ENCODE assay signal across 8 mouse cellular contexts in genomic region chr4:152028456-152028855, GRCm38 (mm10). TPM values are rescaled to one million over a fixed set of nuclear protein-coding genes. Genes with fewer than 3 reads are reported as not detected.
DNase-seq lines count a peak whose midpoint lies in the region; ATAC-seq and TF ChIP-seq lines count a peak whose summit lies in the region.

No protein-coding gene starts in this region.

- TF ChIP-seq CTCF in cortical plate, adult 2 months (IDR thresholded peaks at IDR 0.05; ENCODE audit: extremely low read depth, insufficient read depth, low read length), result no peak

- peaks cover 42% of the 10 kb centered on the region for H3K4me1 ChIP-seq in heart, embryonic 15.5 days (replicated peaks)
- peaks cover 6% of the 10 kb centered on the region; the same call in 1 of the 2 replicates for H3K4me1 ChIP-seq in cortical plate, adult 2 months (ENCODE audit: control insufficient read depth, insufficient read depth, low read length)
- peaks cover 39% of the 10 kb centered on the region for H3K4me1 ChIP-seq in hindbrain, embryonic 14.5 days (replicated peaks; ENCODE audit: control insufficient read depth, insufficient read depth, low read length)
- H3K4me1 ChIP-seq in midbrain, embryonic 13.5 days (replicated peaks), result peaks cover 56% of the 10 kb centered on the region

- 59% methylated on average over 15 of the region's 15 CpGs for WGBS in heart, embryonic 15.5 days
- 58% methylated on average over 15 of the region's 15 CpGs for WGBS in hindbrain, embryonic 14.5 days
- 70% methylated on average over 15 of the region's 15 CpGs for WGBS in midbrain, embryonic 13.5 days

- H3K9me3 ChIP-seq in heart, embryonic 15.5 days (replicated peaks), result no peaks in the 10 kb centered on the region
- H3K9me3 ChIP-seq in hindbrain, embryonic 14.5 days (ENCODE audit: control insufficient read depth, low read length), result no peaks in the 10 kb centered on the region
- H3K9me3 ChIP-seq in midbrain, embryonic 13.5 days, result no peaks in the 10 kb centered on the region

- H3K36me3 ChIP-seq in heart, embryonic 15.5 days, result peaks cover 7% of the 10 kb centered on the region
- H3K36me3 ChIP-seq in hindbrain, embryonic 14.5 days (replicated peaks; ENCODE audit: control insufficient read depth, insufficient read depth), result 0 out of 2 replicates have a peak, but pooled peaks cover 13% of the 10 kb centered on the region
- H3K36me3 ChIP-seq in midbrain, embryonic 13.5 days, result peaks cover 15% of the 10 kb centered on the region

- no peak for DNase-seq in heart, postnatal 36 days
- DNase-seq in hindbrain, embryonic 14.5 days (ENCODE audit: low spot score), result no peak
- no peak for DNase-seq in testis, postnatal 10 days (ENCODE audit: low spot score)
- no peak for DNase-seq in urinary bladder, postnatal 4 days (ENCODE audit: low spot score in 2 of 2)
- DNase-seq in right cerebral cortex, postnatal 36 days (ENCODE audit: low spot score in 2 of 2), result no peak

- peaks cover 12% of the 10 kb centered on the region; the same call in 1 of the 2 replicates for H3K27me3 ChIP-seq in heart, embryonic 15.5 days
- H3K27me3 ChIP-seq in hindbrain, embryonic 14.5 days (ENCODE audit: control insufficient read depth, insufficient read depth, low read length), result no peaks in the 10 kb centered on the region
- peaks cover 11% of the 10 kb centered on the region for H3K27me3 ChIP-seq in midbrain, embryonic 13.5 days

- H3K4me3 ChIP-seq in heart, embryonic 15.5 days, result peak overlapping the region; percentile 81
- H3K4me3 ChIP-seq in cortical plate, adult 2 months (ENCODE audit: insufficient read depth, low read length), result peak overlapping the region; percentile 47
- H3K4me3 ChIP-seq in hindbrain, embryonic 14.5 days (replicated peaks; ENCODE audit: low read length), result peak overlapping the region; percentile 77
- H3K4me3 ChIP-seq in midbrain, embryonic 13.5 days (replicated peaks), result peak overlapping the region; percentile 80

- intact Hi-C loops in heart, postnatal 36 days (cut with DNase I), result loop anchor here (2.0 kb wide), 1 partner anchor 40 kb away; the partner anchor contains the start of gene Thap3

- ATAC-seq in heart, embryonic 15.5 days (replicated peaks; ENCODE audit: insufficient number of reproducible peaks, insufficient read depth, low FRiP score, low read depth), result no peak
- ATAC-seq in hindbrain, embryonic 14.5 days (ENCODE audit: low FRiP score), result no peak
- no peak for ATAC-seq in midbrain, embryonic 13.5 days

- TF ChIP-seq POLR2A in cortical plate, adult 2 months (IDR thresholded peaks at IDR 0.05; ENCODE audit: extremely low read depth, insufficient read depth, low read length), result no peak

- no peak overlapping the region for H3K27ac ChIP-seq in heart, embryonic 15.5 days
- no peak overlapping the region for H3K27ac ChIP-seq in cortical plate, adult 2 months (ENCODE audit: insufficient read depth, low read length)
- H3K27ac ChIP-seq in hindbrain, embryonic 14.5 days, result peak overlapping the region; percentile 34; the same call in 1 of the 2 replicates
- H3K27ac ChIP-seq in midbrain, embryonic 13.5 days, result no peak overlapping the region

- peak overlapping the region; percentile 94 for H3K4me2 ChIP-seq in heart, embryonic 15.5 days
- peak overlapping the region; percentile 95 for H3K4me2 ChIP-seq in hindbrain, embryonic 14.5 days (replicated peaks)
- H3K4me2 ChIP-seq in midbrain, embryonic 13.5 days (replicated peaks), result peak overlapping the region; percentile 99

- H3K9ac ChIP-seq in heart, embryonic 15.5 days, result no peak overlapping the region
- H3K9ac ChIP-seq in hindbrain, embryonic 14.5 days, result peak overlapping the region; percentile 71
- H3K9ac ChIP-seq in midbrain, embryonic 13.5 days (replicated peaks), result peak overlapping the region; percentile 73

RNA-seq across cellular contexts. Expression of gene Zbtb48, which starts 1.0 kb away (rescaled TPM):
- polyA plus RNA-seq in heart, embryonic 15.5 days (2015; fragmentation: Nextera tagmentation; extraction: Ambion mirVana), result 10.6 and 14.1 TPM in 2 replicates
- total RNA-seq in heart, postnatal 36 days (2021), result 1 to 10 TPM; 3.5 to 4.4 TPM
- 13.7 and 19.1 TPM in 2 replicates for polyA plus RNA-seq in cortical plate, adult 2 months (2012; rRNA removed)
- 19.1 and 20.7 TPM in 2 replicates for polyA plus RNA-seq in hindbrain, embryonic 14.5 days (2014; fragmentation: Nextera tagmentation; extraction: Ambion mirVana)
- 17.9 and 26.3 TPM in 2 replicates for polyA plus RNA-seq in midbrain, embryonic 13.5 days (2015; fragmentation: Nextera tagmentation; extraction: Ambion mirVana)

RNA-seq across cellular contexts. Expression of gene Tas1r1, which starts 9.9 kb away (rescaled TPM):
- polyA plus RNA-seq in heart, embryonic 15.5 days (2015; fragmentation: Nextera tagmentation; extraction: Ambion mirVana), result 0.25 and 0.46 TPM in 2 replicates
- not detected for total RNA-seq in heart, postnatal 36 days (2021)
- 0.23 and 0.53 TPM in 2 replicates for polyA plus RNA-seq in cortical plate, adult 2 months (2012; rRNA removed)
- polyA plus RNA-seq in hindbrain, embryonic 14.5 days (2014; fragmentation: Nextera tagmentation; extraction: Ambion mirVana), result 0.90 and 1.0 TPM in 2 replicates
- 0.86 and 1.4 TPM in 2 replicates for polyA plus RNA-seq in midbrain, embryonic 13.5 days (2015; fragmentation: Nextera tagmentation; extraction: Ambion mirVana)

RNA-seq across cellular contexts. Expression of gene Nol9, which starts 10.7 kb away (rescaled TPM):
- 13.9 and 20.7 TPM in 2 replicates for polyA plus RNA-seq in heart, embryonic 15.5 days (2015; fragmentation: Nextera tagmentation; extraction: Ambion mirVana)
- total RNA-seq in heart, postnatal 36 days (2021), result 10 to 100 TPM; 10.1 to 10.5 TPM
- polyA plus RNA-seq in cortical plate, adult 2 months (2012; rRNA removed), result 16.7 and 17.1 TPM in 2 replicates
- polyA plus RNA-seq in hindbrain, embryonic 14.5 days (2014; fragmentation: Nextera tagmentation; extraction: Ambion mirVana), result 24.4 and 26.1 TPM in 2 replicates
- polyA plus RNA-seq in midbrain, embryonic 13.5 days (2015; fragmentation: Nextera tagmentation; extraction: Ambion mirVana), result 24.3 and 26.0 TPM in 2 replicates

RNA-seq across cellular contexts. Expression of gene Klhl21, which starts 19.9 kb away (rescaled TPM):
- polyA plus RNA-seq in heart, embryonic 15.5 days (2015; fragmentation: Nextera tagmentation; extraction: Ambion mirVana), result 26.1 and 30.9 TPM in 2 replicates
- total RNA-seq in heart, postnatal 36 days (2021), result 10 to 100 TPM; 86.2 to 91.5 TPM
- polyA plus RNA-seq in cortical plate, adult 2 months (2012; rRNA removed), result 11.8 and 12.6 TPM in 2 replicates
- polyA plus RNA-seq in hindbrain, embryonic 14.5 days (2014; fragmentation: Nextera tagmentation; extraction: Ambion mirVana), result 2.5 and 3.2 TPM in 2 replicates
- 2.0 and 3.0 TPM in 2 replicates for polyA plus RNA-seq in midbrain, embryonic 13.5 days (2015; fragmentation: Nextera tagmentation; extraction: Ambion mirVana)

RNA-seq across cellular contexts. Expression of gene Phf13, which starts 32.4 kb away (rescaled TPM):
- 15.2 and 20.7 TPM in 2 replicates for polyA plus RNA-seq in heart, embryonic 15.5 days (2015; fragmentation: Nextera tagmentation; extraction: Ambion mirVana)
- 1 to 10 TPM; 6.4 to 7.0 TPM for total RNA-seq in heart, postnatal 36 days (2021)
- 9.3 and 9.6 TPM in 2 replicates for polyA plus RNA-seq in cortical plate, adult 2 months (2012; rRNA removed)
- polyA plus RNA-seq in hindbrain, embryonic 14.5 days (2014; fragmentation: Nextera tagmentation; extraction: Ambion mirVana), result 20.6 and 26.4 TPM in 2 replicates
- 17.5 and 17.7 TPM in 2 replicates for polyA plus RNA-seq in midbrain, embryonic 13.5 days (2015; fragmentation: Nextera tagmentation; extraction: Ambion mirVana)
